Mouse (Mus musculus): ENCODE data around the gene Adgre4. TPM values are rescaled to one million over a fixed set of nuclear protein-coding genes. Genes with fewer than 3 reads are reported as not detected.
A peak's percentile ranks its signal among the peaks of the same experiment; 100 is the strongest.
"Not testable (repeated sequence)": the region's sequence is repeated elsewhere in the genome, so short reads cannot be mapped to it uniquely, and the experiment has no call there.

Gene Adgre4
- polyA plus RNA-seq, 1 experiment from 2014 or later, result 0.07 TPM

- Histone ChIP-seq H3K4me3 (ENCODE audit: low read depth, low read length) (no peak overlapping the region), H3K27me3 (ENCODE audit: control insufficient read depth, insufficient read depth, low read length) (no peaks in the 10 kb centered on the region), H3K4me1 (replicated peaks; ENCODE audit: control insufficient read depth, insufficient read depth, low read length) (no peaks in the 10 kb centered on the region), H3K9ac (ENCODE audit: low read length) (no peak overlapping the region), H3K4me2 (ENCODE audit: low read depth, low read length, severe bottlenecking) (no peak overlapping the region), H3K27ac (ENCODE audit: low read depth, low read length) (no peak overlapping the region), H3K36me3 (ENCODE audit: control insufficient read depth, insufficient read depth, low read length) (no peaks in the 10 kb centered on the region), H3K9me3 (ENCODE audit: control insufficient read depth, low read length) (no peaks in the 10 kb centered on the region)
- no peak for ATAC-seq (replicated peaks; ENCODE audit: low FRiP score)
- no peak for DNase-seq (ENCODE audit: low spot score)
- WGBS, result 81% methylated on average over 2 of the region's 2 CpGs
These were observed 1.4 kb downstream of the Adgre4 start for GRCm38 (mm10) chr17:55751170-55751569.

- H3K27me3 ChIP-seq (ENCODE audit: control insufficient read depth, insufficient read depth, low read length), result no peaks in the 10 kb centered on the region
- no peak overlapping the region for H3K4me3 ChIP-seq (ENCODE audit: low read depth, low read length)
- no peak overlapping the region for H3K4me2 ChIP-seq (ENCODE audit: low read depth, low read length, severe bottlenecking)
- no peak overlapping the region for H3K9ac ChIP-seq (ENCODE audit: low read length)
- no peaks in the 10 kb centered on the region for H3K4me1 ChIP-seq (replicated peaks; ENCODE audit: control insufficient read depth, insufficient read depth, low read length)
- no peaks in the 10 kb centered on the region for H3K9me3 ChIP-seq (ENCODE audit: control insufficient read depth, low read length)
- no peak overlapping the region for H3K27ac ChIP-seq (ENCODE audit: low read depth, low read length)
- no peak for DNase-seq (ENCODE audit: low spot score)
- no peaks in the 10 kb centered on the region for H3K36me3 ChIP-seq (ENCODE audit: control insufficient read depth, insufficient read depth, low read length)
- ATAC-seq (replicated peaks; ENCODE audit: low FRiP score), result no peak
These were observed 63.9 kb downstream of the Adgre4 start for GRCm38 (mm10) chr17:55813642-55814041.

- Histone ChIP-seq H3K4me3 (ENCODE audit: low read depth, low read length) (no peak overlapping the region), H3K4me2 (ENCODE audit: low read depth, low read length, severe bottlenecking) (no peak overlapping the region), H3K9ac (ENCODE audit: low read length) (no peak overlapping the region), H3K27ac (ENCODE audit: low read depth, low read length) (no peak overlapping the region), H3K27me3 (ENCODE audit: control insufficient read depth, insufficient read depth, low read length) (no peaks in the 10 kb centered on the region), H3K9me3 (ENCODE audit: control insufficient read depth, low read length) (no peaks in the 10 kb centered on the region), H3K4me1 (replicated peaks; ENCODE audit: control insufficient read depth, insufficient read depth, low read length) (no peaks in the 10 kb centered on the region), H3K36me3 (ENCODE audit: control insufficient read depth, insufficient read depth, low read length) (no peaks in the 10 kb centered on the region)
- 87% methylated on average over 4 of the region's 4 CpGs for WGBS
- DNase-seq (ENCODE audit: low spot score) (no peak), ATAC-seq (replicated peaks; ENCODE audit: low FRiP score) (no peak)
These were observed 67.1 kb downstream of the Adgre4 start for GRCm38 (mm10) chr17:55816853-55817252.

- DNase-seq (ENCODE audit: low spot score), result no peak
- no peaks in the 10 kb centered on the region for H3K27me3 ChIP-seq (ENCODE audit: control insufficient read depth, insufficient read depth, low read length)
- H3K9me3 ChIP-seq (ENCODE audit: control insufficient read depth, low read length), result no peaks in the 10 kb centered on the region
- H3K27ac ChIP-seq (ENCODE audit: low read depth, low read length), result no peak overlapping the region
- H3K4me1 ChIP-seq (replicated peaks; ENCODE audit: control insufficient read depth, insufficient read depth, low read length), result no peaks in the 10 kb centered on the region
- no peak for ATAC-seq (replicated peaks; ENCODE audit: low FRiP score)
- WGBS, result 79% methylated on average over 1 of the region's 1 CpGs
- H3K36me3 ChIP-seq (ENCODE audit: control insufficient read depth, insufficient read depth, low read length), result no peaks in the 10 kb centered on the region
- H3K4me3 ChIP-seq (ENCODE audit: low read depth, low read length), result no peak overlapping the region
- H3K4me2 ChIP-seq (ENCODE audit: low read depth, low read length, severe bottlenecking), result no peak overlapping the region
- no peak overlapping the region for H3K9ac ChIP-seq (ENCODE audit: low read length)
These were observed 71.8 kb downstream of the Adgre4 start for GRCm38 (mm10) chr17:55821566-55821965.

GRCm38 (mm10) chr17:55843067-55843466 is 93.3 kb downstream of the Adgre4 start:
- H3K27ac ChIP-seq (ENCODE audit: low read depth, low read length), result no peak overlapping the region
- DNase-seq (ENCODE audit: low spot score) (no peak), ATAC-seq (replicated peaks; ENCODE audit: low FRiP score) (no peak)
- no peaks in the 10 kb centered on the region for H3K27me3 ChIP-seq (ENCODE audit: control insufficient read depth, insufficient read depth, low read length)
- H3K36me3 ChIP-seq (ENCODE audit: control insufficient read depth, insufficient read depth, low read length), result no peaks in the 10 kb centered on the region
- no peaks in the 10 kb centered on the region for H3K9me3 ChIP-seq (ENCODE audit: control insufficient read depth, low read length)
- no peaks in the 10 kb centered on the region for H3K4me1 ChIP-seq (replicated peaks; ENCODE audit: control insufficient read depth, insufficient read depth, low read length)
- WGBS, result 94% methylated on average over 4 of the region's 4 CpGs
- H3K4me3 ChIP-seq (ENCODE audit: low read depth, low read length), result no peak overlapping the region
- no peak overlapping the region for H3K4me2 ChIP-seq (ENCODE audit: low read depth, low read length, severe bottlenecking)
- no peak overlapping the region for H3K9ac ChIP-seq (ENCODE audit: low read length)

GRCm38 (mm10) chr17:55877184-55877583 is 127.4 kb downstream of the Adgre4 start:
- no peaks in the 10 kb centered on the region for H3K4me1 ChIP-seq (replicated peaks; ENCODE audit: control insufficient read depth, insufficient read depth, low read length)
- DNase-seq (ENCODE audit: low spot score) (no peak), ATAC-seq (replicated peaks; ENCODE audit: low FRiP score) (no peak)
- H3K4me2 ChIP-seq (ENCODE audit: low read depth, low read length, severe bottlenecking), result no peak overlapping the region
- H3K9me3 ChIP-seq (ENCODE audit: control insufficient read depth, low read length), result no peaks in the 10 kb centered on the region
- no peak overlapping the region for H3K4me3 ChIP-seq (ENCODE audit: low read depth, low read length)
- H3K27me3 ChIP-seq (ENCODE audit: control insufficient read depth, insufficient read depth, low read length), result no peaks in the 10 kb centered on the region
- no peak overlapping the region for H3K9ac ChIP-seq (ENCODE audit: low read length)
- H3K36me3 ChIP-seq (ENCODE audit: control insufficient read depth, insufficient read depth, low read length), result no peaks in the 10 kb centered on the region
- 94% methylated on average over 4 of the region's 4 CpGs for WGBS
- no peak overlapping the region for H3K27ac ChIP-seq (ENCODE audit: low read depth, low read length)

GRCm38 (mm10) chr17:55878282-55878635 is 128.5 kb downstream of the Adgre4 start:
- ATAC-seq (replicated peaks; ENCODE audit: low FRiP score); H3K27me3 ChIP-seq (ENCODE audit: control insufficient read depth, insufficient read depth, low read length); DNase-seq (ENCODE audit: low spot score); H3K4me1 ChIP-seq (replicated peaks; ENCODE audit: control insufficient read depth, insufficient read depth, low read length); H3K36me3 ChIP-seq (ENCODE audit: control insufficient read depth, insufficient read depth, low read length); H3K9me3 ChIP-seq (ENCODE audit: control insufficient read depth, low read length); H3K27ac ChIP-seq (ENCODE audit: low read depth, low read length): not testable (repeated sequence)
- peak overlapping the region; percentile 43 for H3K4me3 ChIP-seq (ENCODE audit: low read depth, low read length)
- WGBS, result 3% methylated on average over 6 of the region's 8 CpGs
- peak overlapping the region; percentile 51; the same call in 1 of the 2 replicates for H3K9ac ChIP-seq (ENCODE audit: low read length)
- H3K4me2 ChIP-seq (ENCODE audit: low read depth, low read length, severe bottlenecking), result peak overlapping the region; percentile 52

GRCm38 (mm10) chr17:55878636-55879369 is 129.0 kb downstream of the Adgre4 start, which contains the start of gene Zfp119a:
Gene Zfp119a, minus strand, starts transcription at chr17:55878930.
- WGBS, result under 1% methylated on average over 37 of the region's 53 CpGs
- H3K4me1 ChIP-seq (replicated peaks; ENCODE audit: control insufficient read depth, insufficient read depth, low read length); H3K27ac ChIP-seq (ENCODE audit: low read depth, low read length); H3K36me3 ChIP-seq (ENCODE audit: control insufficient read depth, insufficient read depth, low read length); H3K9me3 ChIP-seq (ENCODE audit: control insufficient read depth, low read length); H3K27me3 ChIP-seq (ENCODE audit: control insufficient read depth, insufficient read depth, low read length): not testable (repeated sequence)
- H3K9ac ChIP-seq (ENCODE audit: low read length), result peak within 1 kb of the TSS; percentile 59
- H3K4me2 ChIP-seq (ENCODE audit: low read depth, low read length, severe bottlenecking), result peak within 1 kb of the TSS; percentile 52
- ATAC-seq (replicated peaks; ENCODE audit: low FRiP score) (peak; percentile 99), DNase-seq (ENCODE audit: low spot score) (peak; percentile 86)
- peak within 1 kb of the TSS; percentile 43 for H3K4me3 ChIP-seq (ENCODE audit: low read depth, low read length)

- no peaks in the 10 kb centered on the region for H3K4me1 ChIP-seq (replicated peaks; ENCODE audit: control insufficient read depth, insufficient read depth, low read length)
These were observed 133.8 kb downstream of the Adgre4 start for GRCm38 (mm10) chr17:55883631-55884030.

More at GRCm38 (mm10) chr17:55883631-55884030, 133.8 kb downstream of the Adgre4 start:
- Histone ChIP-seq H3K4me2 (ENCODE audit: low read depth, low read length, severe bottlenecking) (no peak overlapping the region), H3K9ac (ENCODE audit: low read length) (no peak overlapping the region), H3K9me3 (ENCODE audit: control insufficient read depth, low read length) (no peaks in the 10 kb centered on the region), H3K4me3 (ENCODE audit: low read depth, low read length) (no peak overlapping the region), H3K27me3 (ENCODE audit: control insufficient read depth, insufficient read depth, low read length) (no peaks in the 10 kb centered on the region), H3K27ac (ENCODE audit: low read depth, low read length) (no peak overlapping the region), H3K36me3 (ENCODE audit: control insufficient read depth, insufficient read depth, low read length) (no peaks in the 10 kb centered on the region)
- DNase-seq (ENCODE audit: low spot score) (no peak), ATAC-seq (replicated peaks; ENCODE audit: low FRiP score) (no peak)
- WGBS, result 74% methylated on average over 2 of the region's 2 CpGs

Data from forebrain, embryonic 11.5 days (tissue).